Mouse (Mus musculus): ENCODE data around the gene Dnah17.

Dnah17 gene

DNA sequence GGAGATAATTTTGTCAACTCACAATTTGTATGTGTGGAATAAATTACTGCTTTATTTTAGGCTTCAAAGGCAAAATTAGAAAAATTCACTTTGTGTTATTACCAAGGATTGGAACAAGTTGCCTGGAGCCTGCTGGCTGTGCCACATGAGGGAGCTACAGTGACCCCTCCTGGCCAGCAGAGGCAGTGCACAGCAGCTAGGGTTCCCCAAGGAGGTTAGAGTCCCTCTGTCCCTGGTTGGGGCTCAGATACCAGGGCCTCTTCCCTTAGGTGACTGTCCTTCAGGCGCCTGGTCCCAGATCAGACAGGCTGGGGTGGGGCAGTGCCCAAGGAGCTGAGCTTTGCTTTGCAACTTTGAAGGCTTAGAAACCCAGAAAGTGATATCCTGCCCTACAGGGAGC lies 108.6 kb downstream of the Dnah17 start:
- DNase-seq (ENCODE audit: low spot score), result peak; percentile 56

GRCm38 (mm10) chr11:118018328-118018727 lies 112.1 kb downstream of the Dnah17 start:
- DNase-seq (ENCODE audit: low spot score), result no peak

GRCm38 (mm10) chr11:118015381-118016145 lies 114.9 kb downstream of the Dnah17 start:
- DNase-seq (ENCODE audit: low spot score), result no peak

GRCm38 (mm10) chr11:118014391-118014995 lies 115.9 kb downstream of the Dnah17 start:
- DNase-seq (ENCODE audit: low spot score), result no peak

- no peak for DNase-seq (ENCODE audit: low spot score)
These were observed 117.1 kb downstream of the Dnah17 start for GRCm38 (mm10) chr11:118013339-118013738.

DNA sequence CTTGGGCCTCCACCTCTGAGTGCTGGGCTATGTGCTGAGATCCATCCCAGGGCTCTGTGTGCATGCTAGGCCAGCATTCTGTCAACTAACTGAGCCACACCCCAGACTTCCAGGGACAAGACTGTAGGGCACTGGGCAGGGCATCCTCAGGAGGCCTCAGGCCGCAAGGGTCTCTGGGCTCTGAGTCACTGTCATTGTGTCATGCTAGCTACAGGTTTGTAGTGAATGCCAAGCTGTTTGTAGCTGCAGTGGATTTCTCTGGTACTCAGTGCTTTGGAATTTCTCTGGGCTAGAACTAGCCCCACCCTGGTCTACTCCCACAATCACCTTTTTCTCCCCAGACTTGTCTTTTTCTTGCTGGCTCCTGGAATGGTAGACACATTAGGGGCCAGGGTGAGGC lies 117.8 kb downstream of the Dnah17 start:
- no peak for DNase-seq (ENCODE audit: low spot score)

- DNase-seq (ENCODE audit: low spot score), result no peak
These were observed 120.4 kb downstream of the Dnah17 start for GRCm38 (mm10) chr11:118009865-118010571.

DNA sequence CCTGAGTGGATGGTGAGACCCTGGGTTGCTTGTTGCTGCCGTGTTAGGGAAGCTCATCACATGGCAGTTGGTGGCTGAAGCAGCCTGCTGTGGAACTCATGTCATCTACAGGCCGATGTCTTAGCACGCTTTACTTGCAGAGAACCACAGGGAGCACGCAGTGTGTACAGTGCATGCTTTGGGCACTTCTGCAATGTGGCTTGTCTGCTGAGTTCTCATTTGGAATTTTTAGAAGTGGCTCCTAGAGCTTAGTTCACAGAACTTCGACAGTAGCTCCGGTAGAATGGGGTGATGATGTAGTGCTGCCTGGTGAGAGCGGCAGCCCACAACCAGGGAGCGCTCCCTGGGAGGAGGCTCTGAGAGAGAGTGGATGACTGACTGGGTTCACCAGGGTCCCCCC lies 121.6 kb downstream of the Dnah17 start:
- no peak for DNase-seq (ENCODE audit: low spot score)

DNA sequence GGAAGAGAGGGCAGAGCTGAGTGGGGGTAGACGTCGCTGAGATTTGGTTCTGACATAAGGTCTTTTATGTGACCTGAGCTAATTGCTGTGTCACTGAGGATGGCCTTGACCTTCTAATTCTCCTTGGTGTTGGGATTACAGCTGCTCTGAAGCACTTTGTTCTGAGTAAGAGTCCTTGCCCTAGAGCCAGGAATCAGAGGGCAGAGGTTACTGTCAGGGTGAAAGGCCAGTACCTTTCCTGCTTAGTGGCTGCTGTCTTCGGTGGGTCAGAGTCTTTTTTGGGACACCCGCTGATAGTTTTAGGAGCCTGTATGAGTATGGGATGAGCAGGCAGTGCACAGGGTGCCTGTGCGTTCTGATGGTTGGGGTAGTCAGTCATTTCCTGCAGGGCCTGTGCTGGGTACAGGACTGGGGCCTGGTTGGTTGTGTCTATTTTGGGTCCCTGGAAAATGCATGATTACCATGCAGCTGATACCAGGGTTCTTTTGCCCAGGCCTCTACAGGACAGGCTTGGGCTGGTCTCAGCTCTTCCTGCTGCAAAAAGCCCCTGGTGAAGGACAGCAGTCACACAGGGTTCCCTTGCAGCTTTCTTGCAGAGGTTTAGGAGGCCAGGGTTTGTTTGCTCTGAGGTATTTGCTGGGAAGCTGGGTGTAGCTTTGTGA lies 122.2 kb downstream of the Dnah17 start:
- no peak for DNase-seq (ENCODE audit: low spot score)

DNA sequence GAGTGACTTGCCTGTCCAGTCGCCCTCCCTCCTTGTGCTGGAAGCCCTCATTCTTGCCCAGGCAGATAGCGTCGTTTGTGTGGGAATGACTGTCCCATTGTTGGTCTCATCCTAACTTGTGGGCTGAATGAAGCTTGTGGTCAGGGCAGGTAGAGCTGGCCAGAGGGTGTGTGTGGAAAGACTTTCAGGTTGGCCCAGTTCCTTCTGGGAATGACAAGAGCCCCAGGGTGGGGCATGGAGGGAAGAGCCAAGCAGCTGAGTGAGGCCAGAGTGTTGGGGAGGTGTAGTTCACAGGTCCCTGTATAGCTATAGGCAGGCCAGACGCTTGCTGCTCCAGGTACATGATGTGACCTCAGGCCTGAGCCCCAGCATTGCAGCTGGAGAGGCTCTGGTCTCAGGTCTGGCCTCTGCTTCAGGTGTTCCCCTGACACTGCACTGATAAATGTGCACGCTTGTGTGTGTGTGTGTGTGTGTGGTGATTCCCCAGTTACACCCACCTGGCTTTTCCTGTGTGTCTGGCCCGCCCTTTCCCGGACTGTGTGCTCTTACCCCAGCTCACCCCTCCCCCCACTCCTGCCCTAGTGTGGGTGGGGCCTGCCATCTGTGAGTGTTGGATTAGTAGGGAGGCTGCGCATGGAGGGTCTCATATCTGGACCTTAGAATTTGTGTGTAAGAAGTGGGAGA lies 122.8 kb downstream of the Dnah17 start:
- peak; percentile 60 for DNase-seq (ENCODE audit: low spot score)

DNA sequence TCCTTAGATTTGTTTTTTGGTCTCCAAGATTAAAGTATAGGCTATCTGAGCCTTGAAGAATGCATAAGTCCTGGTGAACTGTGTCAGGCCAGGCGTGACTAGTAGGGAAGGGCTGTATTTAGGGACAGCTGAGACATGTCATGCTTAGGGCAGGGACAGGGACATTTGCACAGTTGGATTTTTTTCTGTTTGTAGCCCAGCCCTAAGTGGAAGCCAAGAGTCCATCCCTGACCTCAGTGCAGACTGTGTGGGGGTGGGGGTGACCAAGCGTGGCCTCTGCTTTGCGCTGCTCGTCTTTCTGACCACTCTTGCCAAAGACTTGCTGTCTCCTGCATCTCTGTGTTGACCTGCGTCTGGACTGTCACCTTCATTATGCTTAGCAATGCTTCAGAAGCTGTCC lies 126.2 kb downstream of the Dnah17 start:
- no peak for DNase-seq (ENCODE audit: low spot score)

GRCm38 (mm10) chr11:118003718-118004117 lies 126.7 kb downstream of the Dnah17 start:
- DNase-seq (ENCODE audit: low spot score), result no peak

DNA sequence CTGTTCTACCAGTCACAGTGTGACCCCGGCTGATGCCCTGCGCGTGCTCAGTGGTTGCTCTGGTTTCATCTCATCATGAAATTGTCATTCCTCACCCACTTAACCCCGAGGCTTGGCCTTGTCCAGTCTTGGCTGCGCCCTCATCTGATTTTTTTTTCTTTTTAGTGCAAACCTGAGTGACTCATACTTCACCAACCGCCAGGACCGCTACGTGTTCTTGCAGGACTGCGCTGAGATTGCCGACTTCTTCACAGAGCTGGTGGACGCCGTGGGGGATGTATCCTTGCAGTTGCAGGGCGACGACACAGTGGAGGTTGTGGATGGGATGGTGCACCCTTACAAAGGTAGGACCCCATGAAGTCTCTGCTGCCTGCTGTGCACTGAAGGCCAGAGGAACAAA lies 127.3 kb downstream of the Dnah17 start:
- no peak for DNase-seq (ENCODE audit: low spot score)

DNA sequence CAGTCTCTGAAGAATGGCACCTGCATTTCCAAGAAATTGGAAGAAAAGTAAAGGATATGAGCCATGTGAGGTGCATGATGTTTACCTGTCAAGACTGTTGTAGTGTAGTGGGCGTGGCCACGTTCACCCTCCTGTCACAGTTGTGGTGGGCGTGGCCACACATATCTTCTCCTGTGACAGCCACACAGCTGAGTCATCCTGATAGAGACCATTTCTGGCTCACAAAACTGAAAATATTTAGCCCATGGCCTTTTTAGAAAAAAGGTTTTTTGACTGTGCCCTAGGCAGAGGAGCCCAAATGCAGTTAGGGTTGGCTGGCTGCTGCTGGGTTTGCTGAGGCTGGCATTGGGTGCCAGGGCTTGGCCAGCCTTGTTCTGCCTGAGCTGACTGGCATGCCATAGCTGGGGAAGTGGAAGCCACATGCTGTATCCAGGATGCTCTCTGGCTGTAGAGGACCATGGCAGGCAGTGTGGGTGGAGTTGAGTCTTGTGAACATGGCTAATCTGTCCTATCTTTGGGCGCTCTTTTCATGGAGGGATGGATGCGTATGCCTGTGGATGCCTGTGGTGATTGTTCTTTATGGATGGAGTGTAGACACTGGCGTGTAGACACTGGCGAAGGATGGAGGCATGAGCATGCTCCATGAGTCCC lies 129.7 kb downstream of the Dnah17 start:
- peak; percentile 93 for DNase-seq (ENCODE audit: low spot score)

GRCm38 (mm10) chr11:118000083-118000482 lies 130.4 kb downstream of the Dnah17 start:
- DNase-seq (ENCODE audit: low spot score), result no peak

GRCm38 (mm10) chr11:117999260-117999934 lies 131.0 kb downstream of the Dnah17 start:
- DNase-seq (ENCODE audit: low spot score), result no peak

DNA sequence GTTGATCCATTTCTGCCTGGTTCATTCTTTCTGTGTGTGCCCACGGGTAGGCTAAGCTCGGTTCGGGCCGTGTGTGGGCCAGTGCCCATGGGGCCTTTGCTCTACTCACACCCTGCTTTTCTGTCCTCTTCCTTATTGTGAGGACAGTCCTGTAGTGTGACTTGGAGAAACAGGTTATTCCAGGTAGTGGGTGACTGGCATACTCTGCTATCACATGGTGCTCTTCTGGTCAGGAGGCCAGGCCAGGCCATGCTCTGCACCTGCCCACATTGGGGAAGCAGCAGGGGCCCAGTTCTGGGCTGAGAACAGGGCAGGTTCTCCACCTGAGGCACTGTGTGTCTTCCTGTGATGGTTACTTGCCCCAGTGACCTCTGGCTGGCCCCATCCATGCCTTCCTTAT lies 132.1 kb downstream of the Dnah17 start:
- no peak for DNase-seq (ENCODE audit: low spot score)

- DNase-seq (ENCODE audit: low spot score), result no peak
These were observed 133.3 kb downstream of the Dnah17 start for GRCm38 (mm10) chr11:117997085-117997484.

GRCm38 (mm10) chr11:117996066-117996465 lies 134.4 kb downstream of the Dnah17 start:
- DNase-seq (ENCODE audit: low spot score), result no peak

GRCm38 (mm10) chr11:117995661-117996060 lies 134.8 kb downstream of the Dnah17 start:
- no peak for DNase-seq (ENCODE audit: low spot score)

GRCm38 (mm10) chr11:117995255-117995654 lies 135.2 kb downstream of the Dnah17 start:
- no peak for DNase-seq (ENCODE audit: low spot score)

Measured in c-Kit-positive CD71-positive TER-119-positive erythroid progenitor cells, embryonic 14.5 days (primary cell).